Mouse (Mus musculus) common myeloid progenitor, adult 5-6 weeks (primary cell): Measurements from ENCODE around the gene Bbx. TPM values are rescaled to one million over a fixed set of nuclear protein-coding genes. Genes with fewer than 3 reads are reported as not detected.

Source experiments
- ATAC-seq: replicated peaks from 2 replicates; pipeline ENCODE4 v1.8.0; 2016; ENCODE audit warnings: low read depth, mild to moderate bottlenecking, moderate TSS enrichment, inconsistent platforms; ENCODE audit not compliant: poor library complexity, severe bottlenecking
- total RNA-seq: library from RNA; stranded (forward); fragments of 200-1000, 187-1606 nt; gene quantifications from 2 replicates; pipeline ENCODE4 v1.2.3, GENCODE M21; 2017

Bbx gene
- total RNA-seq, 1 experiment from 2014 or later, result 43.7 TPM

DNA sequence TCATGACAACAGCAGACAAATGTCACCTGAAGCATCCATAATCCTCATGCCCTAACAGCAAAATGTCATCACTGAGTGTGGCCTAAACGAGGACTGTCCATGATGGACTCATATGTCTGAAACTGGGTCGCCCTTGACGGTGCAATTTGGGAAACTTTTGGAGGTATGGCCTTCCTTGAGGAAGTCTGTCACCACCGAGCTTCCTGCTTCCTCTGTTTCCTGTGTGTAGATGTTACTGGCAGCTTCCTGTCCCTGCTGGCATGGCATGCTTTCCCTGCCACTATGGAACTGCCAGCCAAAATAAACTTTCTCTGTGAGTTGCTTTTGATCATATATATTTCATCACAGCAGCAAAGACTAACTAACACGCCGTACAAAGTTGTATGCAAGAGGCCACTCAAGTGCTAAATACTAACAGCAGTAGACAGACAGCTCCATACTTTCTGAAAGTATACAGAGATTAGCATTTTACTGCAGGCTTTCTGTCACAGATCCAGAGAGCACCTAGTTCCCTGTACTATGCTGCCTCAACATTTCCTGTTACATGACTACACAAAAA is 180.7 kb downstream of the Bbx start:
- ATAC-seq, result no peak

DNA sequence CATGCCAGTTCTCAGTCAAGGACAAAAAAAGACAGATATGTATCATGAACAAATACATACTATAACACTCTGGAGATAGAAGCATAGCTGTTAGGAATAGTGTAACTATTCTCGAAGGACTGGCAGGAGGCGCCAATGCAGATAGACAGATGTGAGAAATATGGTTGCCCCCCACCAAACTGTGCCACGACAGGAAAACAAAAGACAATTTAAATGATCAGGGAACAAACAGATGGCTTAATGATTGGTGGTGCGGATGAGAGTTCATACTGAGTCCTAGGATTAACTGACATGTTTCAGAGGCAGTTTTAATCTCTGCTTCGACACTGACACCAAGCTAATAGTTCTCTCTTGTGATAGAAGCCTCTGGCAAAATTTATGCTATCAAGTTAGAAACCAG is 181.7 kb downstream of the Bbx start:
- no peak for ATAC-seq

DNA sequence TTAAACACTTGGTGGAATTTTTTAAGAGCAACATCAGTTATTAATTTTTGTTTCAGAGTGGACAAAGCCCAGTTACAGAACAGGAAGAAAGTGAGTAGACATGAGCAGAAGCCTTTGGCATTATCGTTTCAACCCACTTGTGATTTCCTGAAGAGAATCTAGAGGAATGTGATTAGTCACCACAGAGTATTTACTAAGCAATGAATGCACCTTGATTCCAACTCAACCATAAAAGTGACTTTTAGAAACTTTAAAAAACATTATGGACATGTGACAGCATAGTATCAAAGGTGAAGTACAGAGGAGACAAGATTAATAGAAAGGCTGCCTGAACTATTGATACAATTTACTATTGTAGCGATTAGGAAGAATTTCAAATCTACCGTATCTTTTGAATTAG is 183.2 kb downstream of the Bbx start:
- no peak for ATAC-seq

DNA sequence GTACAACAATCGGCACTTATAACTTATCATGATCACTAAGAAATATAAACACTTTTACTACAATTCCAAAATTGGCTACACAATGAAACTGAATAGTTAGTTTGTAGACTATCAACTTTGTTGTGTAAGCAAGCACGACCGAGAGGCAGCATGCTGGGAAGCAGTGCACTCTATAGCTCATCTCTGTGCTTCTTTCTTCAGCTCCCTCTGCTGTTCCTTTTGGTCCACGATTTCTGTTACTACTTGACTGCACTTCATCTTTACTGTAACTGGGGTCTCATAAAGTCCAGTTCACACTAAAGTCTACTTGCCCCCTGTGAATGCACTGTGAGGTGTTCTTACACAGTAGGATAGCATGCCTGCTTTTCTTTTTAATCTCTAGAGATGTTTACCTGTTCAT is 189.7 kb downstream of the Bbx start:
- ATAC-seq, result no peak

DNA sequence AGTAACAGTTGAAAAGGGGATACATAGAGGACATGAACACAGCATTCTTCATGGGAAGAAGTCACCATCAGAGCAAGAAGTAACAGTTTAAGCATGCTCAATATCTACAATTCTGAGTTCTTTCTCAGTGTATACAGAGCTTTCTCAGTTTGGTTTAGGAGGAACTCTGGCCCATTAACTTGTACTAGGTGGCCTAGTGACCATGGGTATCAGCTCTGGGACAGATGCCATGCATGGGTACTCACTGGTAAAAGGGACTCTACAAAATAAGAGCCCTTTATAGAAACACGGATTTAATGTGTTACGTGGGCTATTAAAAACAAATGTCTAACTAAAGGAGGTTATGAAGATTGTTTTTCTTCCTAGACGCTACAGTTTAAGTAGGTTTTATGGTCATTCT is 190.6 kb downstream of the Bbx start:
- ATAC-seq, result no peak

DNA sequence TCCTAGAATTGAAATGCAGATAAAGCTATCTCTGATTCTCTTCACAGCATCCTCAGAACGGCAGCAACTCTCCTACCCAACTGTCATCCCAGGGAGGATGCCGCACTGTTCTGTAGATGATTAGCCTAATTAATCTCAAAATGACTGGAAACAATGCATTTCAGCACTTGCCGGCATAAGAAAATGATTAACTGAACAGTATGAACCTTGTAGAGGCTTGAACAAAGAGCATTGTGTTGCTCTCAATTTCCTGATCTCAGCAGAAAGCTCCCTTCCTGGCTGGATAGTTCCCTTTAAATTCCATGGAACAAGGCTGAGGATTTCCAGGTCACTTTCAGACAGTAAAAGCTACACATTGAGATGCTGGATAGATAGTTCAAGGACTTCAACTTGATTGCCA is 197.0 kb downstream of the Bbx start:
- no peak for ATAC-seq

DNA sequence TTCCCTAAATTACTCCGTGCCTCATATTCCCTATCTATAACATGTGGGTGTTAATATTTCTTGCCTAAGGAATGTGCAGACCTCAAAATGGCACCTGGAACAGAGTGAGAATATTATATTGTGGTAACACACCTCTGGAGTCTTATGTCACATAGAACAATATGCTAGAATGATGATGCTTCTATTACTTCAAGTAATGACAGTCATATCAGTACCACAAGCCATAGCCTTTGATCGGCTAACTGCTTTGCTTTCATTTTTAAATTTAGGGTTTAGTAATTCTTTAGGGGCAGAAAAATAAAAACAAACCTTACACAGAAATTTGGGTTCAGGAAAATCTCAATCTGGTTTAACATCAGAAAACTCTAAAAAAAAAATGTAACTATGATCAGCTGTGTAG is 201.6 kb downstream of the Bbx start:
- ATAC-seq, result no peak

DNA sequence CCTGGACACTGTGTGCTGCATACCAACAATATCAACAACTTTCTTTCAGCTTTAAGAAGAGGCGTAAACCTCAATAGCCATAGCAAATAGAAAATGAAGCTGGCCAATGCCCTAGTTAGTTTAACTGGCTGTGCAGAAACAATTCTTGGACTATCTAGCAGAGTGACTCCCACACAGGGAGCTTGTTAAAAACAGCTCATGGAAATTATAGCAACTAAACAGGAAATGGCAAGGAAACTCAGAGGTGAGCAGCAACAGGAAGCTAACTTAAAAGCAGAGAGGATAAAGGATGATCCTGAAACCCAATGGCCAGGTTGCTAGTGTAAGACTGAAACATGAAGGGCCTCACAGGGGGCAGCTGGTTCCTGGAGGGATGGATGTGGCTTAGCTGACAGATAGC is 203.4 kb downstream of the Bbx start:
- ATAC-seq, result no peak

DNA sequence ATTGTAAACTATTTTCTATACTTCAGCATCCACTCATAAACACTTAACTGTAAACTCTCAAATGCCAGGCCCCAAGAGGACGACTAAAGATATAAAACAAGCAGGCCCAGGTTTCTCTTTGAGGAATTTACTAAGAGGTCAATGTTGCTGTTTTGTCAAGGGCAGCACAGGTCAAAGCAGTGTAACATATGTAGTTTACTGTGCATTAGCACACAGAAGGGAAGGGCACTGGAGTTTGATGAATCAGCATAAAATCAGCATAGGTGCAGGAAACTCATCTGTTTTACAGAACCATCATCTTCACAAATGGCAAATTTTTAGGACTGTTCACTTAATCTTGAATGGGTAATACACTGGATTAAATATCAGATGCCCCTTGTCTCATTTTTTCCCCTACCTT is 205.9 kb downstream of the Bbx start:
- ATAC-seq, result no peak

DNA sequence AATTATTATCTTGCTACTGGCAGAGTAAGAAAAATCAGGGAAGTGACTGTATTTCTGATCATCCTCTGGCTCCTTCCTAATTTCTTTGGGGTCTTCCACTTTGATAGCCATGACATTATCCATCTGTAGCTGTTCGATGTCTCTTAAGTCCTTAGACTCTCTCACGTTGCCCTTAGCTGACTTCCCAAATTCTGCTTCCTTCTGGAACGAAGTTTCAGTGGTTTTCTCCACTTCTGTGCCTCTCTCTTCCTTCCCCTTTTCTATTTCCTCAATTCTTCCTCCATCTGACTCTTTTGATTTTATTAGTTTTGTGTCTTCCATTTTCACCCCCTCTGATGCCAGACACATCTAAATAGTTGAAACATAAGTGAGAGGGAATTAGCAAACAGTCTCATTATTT is 207.2 kb downstream of the Bbx start:
- peak; percentile 83 for ATAC-seq

DNA sequence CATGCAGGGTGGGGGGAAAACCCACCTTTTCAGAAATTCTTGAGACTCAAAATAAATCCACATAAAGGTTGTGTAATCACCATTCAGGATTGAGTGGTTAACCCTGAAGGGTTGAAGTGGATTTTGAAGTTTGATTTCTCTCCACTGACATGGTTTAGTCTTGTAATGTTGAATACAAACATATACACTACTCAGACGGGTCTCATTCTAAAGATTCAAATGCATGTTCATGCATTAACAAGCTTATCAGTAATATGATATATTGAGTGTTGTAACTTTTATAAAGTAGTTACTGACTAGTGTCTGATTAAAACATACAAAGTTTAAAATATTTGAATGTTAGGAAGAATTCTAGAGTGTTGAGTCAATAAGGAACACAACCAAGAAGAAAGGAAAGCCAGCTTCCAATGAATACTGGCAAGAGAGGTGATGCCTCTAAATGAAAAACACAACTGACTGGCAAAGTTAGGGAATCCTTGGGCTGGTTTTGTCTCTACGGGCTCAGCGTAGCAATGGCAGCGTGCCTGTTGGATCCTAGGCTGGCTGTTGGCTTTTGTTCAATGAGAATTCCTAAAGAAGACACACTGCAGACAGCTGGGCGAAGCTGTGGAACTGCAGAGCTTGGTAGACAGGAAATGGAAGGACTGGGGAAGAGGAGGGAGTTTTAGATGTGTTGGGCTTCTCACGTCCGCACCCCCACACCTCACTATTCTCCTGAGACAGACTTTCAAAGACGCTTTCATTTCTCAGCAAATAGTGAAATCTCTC is 211.3 kb downstream of the Bbx start:
- ATAC-seq, result no peak

DNA sequence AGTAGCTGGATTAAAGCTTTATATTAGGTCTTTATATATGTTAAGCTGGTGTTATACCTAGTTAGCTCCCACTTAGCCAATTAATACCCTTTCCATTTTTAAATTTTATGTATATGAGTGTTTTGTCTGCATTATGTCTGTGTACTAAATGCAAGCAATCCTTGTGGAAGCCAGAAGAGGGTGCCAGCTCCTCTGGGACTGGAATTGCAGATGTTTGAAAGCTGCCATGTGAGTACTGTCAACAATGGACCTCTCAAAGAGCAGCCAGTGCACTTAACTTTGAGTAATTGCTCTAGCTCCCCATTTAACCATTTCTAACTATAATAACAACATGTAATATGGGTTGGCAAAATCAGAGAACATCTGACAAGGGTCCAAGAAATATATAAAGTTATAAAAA is 215.1 kb downstream of the Bbx start:
- no peak for ATAC-seq

DNA sequence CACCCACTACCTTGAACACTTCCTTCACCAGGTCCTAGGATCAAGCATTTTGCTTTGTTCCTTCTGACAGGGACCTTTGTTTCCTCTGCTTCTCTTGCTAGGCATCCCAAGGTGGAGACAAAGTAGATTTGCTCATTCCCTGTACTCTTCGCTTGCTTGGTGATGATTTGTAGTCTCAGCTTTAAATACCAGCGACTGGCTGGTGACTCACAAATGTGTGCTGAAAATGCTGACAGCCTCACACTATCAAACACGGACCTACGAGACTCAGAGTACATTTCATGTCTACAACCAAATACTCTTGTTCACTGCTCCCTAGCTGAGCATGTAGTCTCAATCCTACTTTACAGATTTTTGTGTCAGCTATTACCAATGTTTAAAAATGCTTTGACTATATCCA is 220.5 kb downstream of the Bbx start:
- ATAC-seq, result no peak

DNA sequence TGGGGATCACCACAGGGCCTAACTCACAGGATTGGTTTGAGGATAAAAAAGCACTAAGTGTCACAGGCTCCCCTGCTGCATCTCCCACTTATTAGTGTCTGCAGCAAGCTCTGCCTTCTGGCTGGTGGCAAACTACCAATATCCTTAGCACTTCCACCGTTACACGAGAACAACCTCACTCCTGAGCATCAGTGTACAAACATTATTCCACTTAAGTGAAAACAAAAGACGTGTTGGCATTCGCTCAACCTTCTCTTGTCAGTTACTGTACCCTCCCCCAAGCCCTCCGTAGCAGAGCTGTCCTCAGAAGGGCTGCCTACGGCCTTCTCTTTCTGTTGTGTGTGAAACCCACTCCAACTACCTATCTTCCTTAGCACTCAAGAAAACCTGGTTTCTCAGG is 221.0 kb downstream of the Bbx start:
- ATAC-seq, result no peak

DNA sequence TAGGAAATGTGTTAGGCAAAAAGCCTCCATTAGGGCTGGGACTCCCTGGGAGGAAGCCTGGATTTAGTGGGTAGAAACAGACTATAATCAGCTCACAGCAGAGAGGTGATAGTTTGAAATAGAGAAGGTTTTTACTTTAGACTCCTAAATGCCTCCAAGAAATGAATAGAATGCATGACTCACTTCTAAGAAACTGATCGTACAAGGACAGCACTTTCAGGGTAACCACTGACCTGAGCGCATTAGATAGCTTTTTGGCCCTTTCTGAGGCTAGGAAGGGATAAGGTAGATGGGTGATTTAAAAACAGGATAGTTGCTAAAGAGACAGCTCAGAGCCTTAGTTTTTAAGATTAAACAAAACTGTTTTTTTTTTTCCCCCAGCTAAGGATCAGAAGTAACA is 221.4 kb downstream of the Bbx start:
- no peak for ATAC-seq

DNA sequence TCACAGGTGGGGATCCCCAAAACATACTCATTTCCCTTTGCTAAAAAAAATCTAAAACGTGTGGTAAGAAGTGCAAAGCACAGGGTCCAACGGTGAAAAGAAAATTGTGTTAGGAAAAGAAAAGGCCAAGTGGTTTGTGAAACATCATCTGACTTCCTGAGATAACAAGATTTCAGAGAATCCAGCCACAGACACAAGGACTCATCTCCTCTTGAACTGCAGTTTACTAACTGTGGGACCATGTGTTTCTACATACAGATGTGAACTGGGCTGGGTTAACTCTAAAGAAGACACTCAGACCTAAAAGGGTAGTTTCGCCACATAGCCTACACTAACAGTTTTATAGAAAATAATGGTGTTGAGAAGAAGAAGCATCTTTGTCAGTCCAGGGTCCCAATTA is 227.2 kb downstream of the Bbx start:
- ATAC-seq, result peak; percentile 62

DNA sequence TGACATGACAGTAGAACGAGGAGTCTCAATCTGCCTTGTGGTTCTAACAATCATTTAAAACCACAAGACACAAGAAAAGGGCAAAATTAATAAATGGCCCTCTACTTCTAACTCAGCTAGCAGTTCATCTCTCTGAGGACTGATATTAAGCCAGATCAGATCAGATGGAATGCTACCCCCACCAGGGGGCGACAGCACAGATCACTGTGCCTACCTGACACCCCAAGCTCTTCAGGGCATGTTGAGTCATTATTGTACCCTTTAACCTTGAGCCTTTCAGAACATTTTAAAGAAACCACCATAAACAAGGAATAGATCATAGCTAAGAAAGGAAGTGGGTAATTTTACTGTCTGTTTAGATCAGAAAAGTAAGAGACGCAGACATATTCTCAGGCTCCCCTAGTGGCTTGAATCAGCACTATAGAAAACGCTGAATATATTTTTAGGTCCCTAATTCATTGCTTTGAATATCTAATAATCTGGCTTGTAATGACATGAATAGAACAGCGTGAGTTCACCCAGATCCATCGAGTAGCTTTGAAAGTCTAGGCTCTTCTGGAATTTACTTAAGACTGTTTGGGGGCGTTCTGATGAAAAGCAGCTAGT is 230.5 kb downstream of the Bbx start:
- peak; percentile 73 for ATAC-seq

DNA sequence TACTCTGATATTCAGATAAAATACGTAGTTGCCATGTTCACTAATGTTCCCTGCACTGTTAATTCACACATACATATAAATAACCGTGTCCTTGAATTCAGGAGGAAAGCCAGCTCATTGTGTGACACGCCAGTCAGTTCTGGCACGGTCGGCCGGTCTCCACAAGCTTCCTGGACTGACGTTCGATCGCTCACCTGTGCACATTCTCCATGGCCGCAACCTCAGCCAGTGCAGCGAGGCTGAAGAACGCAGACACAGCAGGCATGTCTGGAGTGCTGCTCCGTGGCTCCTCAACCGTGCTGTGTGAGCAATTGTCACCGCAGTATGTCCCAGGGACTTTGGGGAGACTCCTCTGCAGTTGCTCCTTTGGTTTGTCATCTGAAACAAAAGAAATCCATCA is 232.0 kb downstream of the Bbx start:
- ATAC-seq, result no peak

DNA sequence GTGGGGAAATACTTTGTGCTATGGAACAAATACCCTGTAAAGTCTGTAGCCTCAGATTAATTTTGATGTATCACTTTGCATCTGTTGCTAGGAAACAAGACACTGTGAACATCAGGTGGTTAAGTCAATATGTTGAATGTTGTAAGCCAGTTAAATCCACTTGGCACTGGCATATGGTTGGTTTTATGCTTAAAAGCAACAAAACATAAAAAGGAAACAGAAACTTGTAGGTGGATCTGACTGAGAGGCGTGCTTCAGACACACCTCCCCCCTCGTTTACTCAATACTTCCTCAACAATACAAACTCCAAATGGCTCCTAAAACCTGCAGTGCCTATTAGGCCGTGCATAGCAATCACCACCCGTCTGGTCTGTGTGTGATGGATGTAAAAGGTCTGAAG is 236.1 kb downstream of the Bbx start:
- no peak for ATAC-seq

DNA sequence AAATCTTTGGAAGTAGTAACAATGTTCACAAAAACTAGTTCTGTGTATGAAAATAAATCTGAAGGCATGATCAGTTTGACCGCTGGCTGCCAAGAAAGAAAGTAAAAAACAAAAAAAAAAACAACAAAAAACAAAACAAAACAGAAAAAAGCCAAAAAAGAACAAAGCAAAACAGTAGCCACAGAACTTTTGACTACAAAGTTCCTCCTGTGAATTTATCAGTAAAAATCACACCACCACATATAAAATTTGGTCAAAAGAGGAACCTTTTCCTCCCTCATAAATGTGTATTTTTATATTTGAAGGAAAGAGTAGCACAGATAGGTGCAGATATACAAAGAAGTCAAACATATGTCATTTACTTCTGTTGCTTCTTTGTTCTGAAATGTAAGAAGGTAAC is 239.6 kb downstream of the Bbx start:
- ATAC-seq, result no peak

DNA sequence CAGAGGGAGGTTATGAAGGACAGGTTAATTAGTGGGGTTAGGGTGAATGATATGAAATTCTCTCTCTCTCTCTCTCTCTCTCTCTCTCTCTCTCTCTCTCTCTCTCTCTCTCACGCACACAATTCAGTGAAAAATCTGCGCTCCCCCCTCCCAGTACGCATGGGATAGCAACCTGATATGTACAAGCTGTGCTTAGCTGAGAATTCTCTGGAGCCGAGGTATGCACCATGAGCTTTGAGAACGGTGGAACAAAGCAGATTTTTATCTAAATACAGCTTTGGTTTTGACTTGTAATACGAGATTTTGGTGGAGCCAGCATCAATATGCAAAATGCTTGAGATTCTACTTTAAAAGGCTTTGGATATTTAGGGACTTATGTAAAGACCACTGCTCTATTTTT is 243.1 kb downstream of the Bbx start:
- ATAC-seq, result no peak

DNA sequence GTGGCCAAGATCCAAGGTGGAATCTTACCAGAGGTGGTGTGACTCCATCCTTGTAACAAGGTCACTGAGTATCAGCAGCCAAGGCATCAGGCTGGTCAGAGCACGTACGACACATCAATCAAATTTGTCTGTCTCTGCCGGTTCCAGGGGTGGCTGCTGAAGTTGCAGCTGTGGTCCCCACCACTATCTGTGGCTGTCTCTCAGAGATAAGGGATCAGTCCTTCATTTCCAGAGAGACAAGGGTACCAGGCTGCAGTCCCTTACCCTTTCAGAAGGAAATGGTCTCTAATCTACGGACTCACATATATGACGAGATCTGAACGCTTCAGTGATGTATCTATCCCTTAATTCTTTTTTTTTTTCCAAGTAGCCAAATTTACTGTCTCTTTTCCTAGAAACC is 245.6 kb downstream of the Bbx start:
- ATAC-seq, result no peak
